Mouse (Mus musculus): ENCODE data around the gene Fhit.
A peak's percentile ranks its signal among the peaks of the same experiment; 100 is the strongest.
"Not testable (repeated sequence)": the region's sequence is repeated elsewhere in the genome, so short reads cannot be mapped to it uniquely, and the experiment has no call there.

Fhit gene

GRCm38 (mm10) chr14:11161751-11162231 is at the start of gene Fhit:
TSS of gene Fhit (minus strand) at chr14:11162035.
- DNase-seq = peak; percentile 95 to 98

GRCm38 (mm10) chr14:11206786-11207185 is 45.0 kb upstream of the Fhit start:
- no peak for DNase-seq

GRCm38 (mm10) chr14:11160806-11161450 is 907 bp downstream of the Fhit start:
- peak; percentile 89 to 95 for DNase-seq

- DNase-seq = peak; percentile 24 to 47
These were observed 2.2 kb downstream of the Fhit start for GRCm38 (mm10) chr14:11159641-11160040.

- DNase-seq = peak; percentile 82 to 92
These were observed 2.8 kb downstream of the Fhit start for GRCm38 (mm10) chr14:11159021-11159420.

- DNase-seq = peak; percentile 31 to 66
These were observed 4.1 kb downstream of the Fhit start for GRCm38 (mm10) chr14:11157741-11158140.

- peak; percentile 61 to 76 for DNase-seq
These were observed 10.1 kb downstream of the Fhit start for GRCm38 (mm10) chr14:11151634-11152321.

- DNase-seq = no peak
These were observed 27.8 kb downstream of the Fhit start for GRCm38 (mm10) chr14:11133787-11134735.

GRCm38 (mm10) chr14:11132637-11133474 is 29.0 kb downstream of the Fhit start:
- peak in 1 of 2 experiments; percentile 44 for DNase-seq

GRCm38 (mm10) chr14:11125096-11125495 is 36.7 kb downstream of the Fhit start:
- peak; percentile 17 to 41 for DNase-seq

- no peak for DNase-seq
These were observed 42.8 kb downstream of the Fhit start for GRCm38 (mm10) chr14:11119076-11119475.

GRCm38 (mm10) chr14:11085596-11085995 is 76.2 kb downstream of the Fhit start:
- DNase-seq = no peak

- DNase-seq = no peak
These were observed 77.9 kb downstream of the Fhit start for GRCm38 (mm10) chr14:11083946-11084345.

- DNase-seq = no peak
These were observed 78.4 kb downstream of the Fhit start for GRCm38 (mm10) chr14:11083462-11083861.

- DNase-seq = no peak
These were observed 98.2 kb downstream of the Fhit start for GRCm38 (mm10) chr14:11063594-11063993.

GRCm38 (mm10) chr14:11060221-11060620 is 101.6 kb downstream of the Fhit start:
- no peak for DNase-seq

GRCm38 (mm10) chr14:11039503-11040300 is 122.1 kb downstream of the Fhit start:
- DNase-seq = not testable (repeated sequence)

- no peak for DNase-seq
These were observed 140.4 kb downstream of the Fhit start for GRCm38 (mm10) chr14:11021391-11021790.

- no peak for DNase-seq
These were observed 183.2 kb downstream of the Fhit start for GRCm38 (mm10) chr14:10978651-10979050.

- DNase-seq = no peak
These were observed 220.2 kb downstream of the Fhit start for GRCm38 (mm10) chr14:10941647-10942046.

GRCm38 (mm10) chr14:10933667-10934066 is 228.2 kb downstream of the Fhit start:
- no peak for DNase-seq

Data from kidney, postnatal 25 days (tissue).